Mouse (Mus musculus) 3T3-L1 (cell line): ENCODE results near the gene Ccdc6.
"Not testable (repeated sequence)": the region's sequence is repeated elsewhere in the genome, so short reads cannot be mapped to it uniquely, and the experiment has no call there.

Experiments
- DNase-seq: peaks from one replicate; pipeline ENCODE4 v3.0.0-alpha.2; 2015; ENCODE audit warnings: low read depth, low spot score

Gene Ccdc6

DNA sequence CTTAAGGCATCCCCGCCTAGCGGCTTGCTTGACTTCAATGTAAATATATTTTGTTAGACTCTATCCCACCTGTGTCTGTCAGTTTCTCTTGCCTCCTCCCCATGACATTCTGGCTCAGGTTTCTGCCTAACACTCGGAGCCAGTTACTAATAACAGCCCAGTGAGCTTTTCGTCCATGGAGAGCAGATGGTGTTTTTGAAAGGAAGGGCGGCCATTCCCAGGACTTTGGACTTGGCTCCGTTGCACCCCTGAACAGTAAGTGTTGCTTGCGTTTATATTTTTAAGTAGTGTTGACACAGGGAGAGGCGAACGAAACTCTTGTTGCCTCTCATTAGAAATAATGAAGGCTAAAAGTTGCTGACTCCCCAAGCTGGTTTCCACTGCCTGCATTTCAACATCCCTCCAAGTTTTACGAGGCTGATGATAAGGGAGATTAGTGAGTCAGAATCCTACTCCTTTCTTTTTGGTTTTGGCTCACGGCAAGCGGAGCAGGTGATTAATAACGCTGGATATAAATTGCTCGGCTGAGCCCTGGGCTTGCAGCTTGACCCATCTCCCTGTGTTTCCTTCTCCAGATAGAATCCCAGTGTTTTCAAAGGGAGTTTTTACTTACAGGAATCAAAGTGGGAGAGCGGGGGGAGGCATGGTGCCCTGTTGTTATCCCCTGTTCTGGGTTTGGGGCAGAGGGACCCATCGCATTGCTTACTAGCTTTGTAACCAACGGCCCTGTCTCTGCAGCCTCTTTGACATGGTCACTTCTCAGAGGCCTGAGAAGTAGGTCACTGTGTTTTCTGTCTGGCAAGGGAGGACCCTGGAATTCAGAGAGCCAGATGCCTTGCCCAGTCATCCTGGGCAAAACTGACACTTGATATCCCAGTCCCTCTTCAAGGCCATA is 107.8 kb downstream of the Ccdc6 start, which contains the start of gene Mrln:
Mrln (plus strand) TSS at position 160 of the 895 bp plus-strand sequence.
- DNase-seq = peak; percentile 29

DNA sequence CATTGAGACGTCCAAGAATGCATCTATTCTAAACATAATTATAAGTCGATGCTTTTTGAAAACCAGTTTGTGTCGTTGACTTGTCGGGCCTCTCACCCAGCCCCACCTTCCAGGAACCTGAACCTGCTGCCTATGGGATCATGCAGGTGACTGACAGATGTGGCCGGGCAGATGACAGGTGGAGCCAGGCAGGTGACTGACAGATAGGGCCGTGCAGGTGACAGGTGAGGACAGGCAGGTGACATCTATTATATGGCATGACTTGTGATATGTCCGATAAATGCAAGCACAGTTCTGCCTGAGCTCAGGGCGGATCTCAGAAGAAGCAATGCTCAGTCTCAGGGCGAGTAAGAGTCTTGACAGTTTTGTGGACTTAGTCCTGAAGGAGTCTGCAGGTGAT is 114.4 kb downstream of the Ccdc6 start:
- DNase-seq = no peak

DNA sequence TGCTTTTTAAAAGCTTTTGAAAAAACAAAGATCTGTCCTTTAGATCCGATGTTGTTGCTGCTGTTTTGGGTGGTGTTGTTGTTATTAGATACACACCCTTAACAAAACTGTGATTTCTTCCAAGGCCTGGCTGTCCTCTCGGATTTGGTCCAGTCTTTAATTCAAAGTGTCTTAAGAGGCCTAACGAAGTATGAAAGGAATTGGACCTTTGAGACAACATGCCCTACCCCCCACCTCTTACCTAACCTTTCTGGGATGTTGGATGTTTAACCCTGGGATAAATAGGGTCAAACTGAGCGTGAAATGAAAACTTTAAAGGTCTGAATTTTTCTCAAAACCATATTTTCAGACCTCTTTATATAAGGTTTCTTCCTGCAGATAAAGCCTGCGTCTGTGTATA is 124.0 kb downstream of the Ccdc6 start:
- DNase-seq = no peak

DNA sequence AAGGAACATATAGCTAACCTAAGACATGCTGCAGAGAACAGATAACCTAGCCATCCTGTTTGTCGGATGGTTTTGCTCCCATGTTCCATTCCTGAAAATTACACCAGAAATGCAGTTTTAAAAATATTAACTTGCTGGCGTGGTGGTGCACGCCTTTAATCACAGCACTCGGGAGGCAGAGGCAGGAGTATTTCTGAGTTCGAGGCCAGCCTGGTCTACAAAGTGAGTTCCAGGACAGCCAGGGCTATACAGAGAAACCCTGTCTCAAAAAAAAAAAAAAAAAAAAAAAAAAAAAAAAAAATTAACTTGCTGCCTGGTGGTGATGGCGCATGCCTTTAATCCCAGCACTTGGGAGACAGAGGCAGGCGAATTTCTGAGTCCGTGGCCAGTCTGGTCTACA is 125.3 kb downstream of the Ccdc6 start:
- not testable (repeated sequence) for DNase-seq

DNA sequence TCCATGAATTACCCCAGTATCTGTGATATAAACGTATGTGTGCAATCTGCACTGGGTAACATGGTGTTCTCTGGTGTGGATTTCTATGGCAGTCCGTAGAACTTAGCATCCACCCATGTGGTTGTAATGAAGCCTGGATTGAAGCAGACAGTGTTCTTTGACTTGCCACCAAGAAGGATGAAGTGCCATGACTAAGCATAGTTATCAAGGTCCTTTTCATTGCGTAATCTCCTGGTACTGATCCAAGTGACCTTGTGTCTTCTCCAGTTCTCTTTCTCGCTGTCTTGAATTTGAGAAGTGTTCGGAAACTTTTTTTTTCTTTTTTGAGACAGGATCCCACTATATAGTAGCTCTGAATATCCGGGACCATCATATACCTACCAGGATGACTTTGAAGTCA is 127.7 kb downstream of the Ccdc6 start:
- peak; percentile 10 for DNase-seq

DNA sequence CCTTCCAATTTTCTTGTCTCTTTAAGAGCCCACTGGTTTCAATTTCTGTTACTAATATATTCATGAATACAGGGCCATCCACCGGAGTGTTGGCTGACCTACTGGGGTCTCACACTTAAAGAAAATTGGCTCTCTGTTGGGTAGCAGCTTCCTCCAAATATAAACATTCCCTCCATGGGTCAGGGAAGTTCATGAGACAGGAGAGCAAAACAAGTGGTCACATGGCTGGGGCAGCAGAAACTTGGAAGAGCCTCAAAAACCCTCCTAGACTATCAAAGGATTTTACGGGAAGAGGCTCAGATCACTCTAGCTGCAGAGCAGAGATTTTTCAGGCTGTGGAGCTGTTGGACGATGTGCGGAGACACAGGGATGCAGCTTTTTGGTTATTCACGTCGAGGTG is 128.8 kb downstream of the Ccdc6 start:
- DNase-seq = no peak

DNA sequence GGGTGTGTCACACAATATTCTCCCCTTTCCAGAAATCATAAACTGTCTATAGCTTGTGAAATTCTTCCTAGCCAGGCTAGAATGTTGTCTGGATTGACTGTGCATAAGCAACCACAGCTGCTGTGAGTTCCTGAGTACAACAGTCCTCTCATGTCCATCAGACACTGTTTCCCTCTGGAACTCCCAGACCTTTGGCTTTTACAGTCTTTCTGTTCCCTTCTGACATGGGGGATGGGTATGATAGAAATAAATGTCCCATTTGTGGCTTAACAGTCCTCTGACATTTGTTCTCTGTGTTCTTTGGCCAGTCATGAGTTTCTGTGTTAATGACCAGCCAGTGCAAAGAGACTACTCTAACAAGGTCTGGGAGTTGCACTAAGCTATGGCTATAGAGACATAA is 129.7 kb downstream of the Ccdc6 start:
- no peak for DNase-seq

DNA sequence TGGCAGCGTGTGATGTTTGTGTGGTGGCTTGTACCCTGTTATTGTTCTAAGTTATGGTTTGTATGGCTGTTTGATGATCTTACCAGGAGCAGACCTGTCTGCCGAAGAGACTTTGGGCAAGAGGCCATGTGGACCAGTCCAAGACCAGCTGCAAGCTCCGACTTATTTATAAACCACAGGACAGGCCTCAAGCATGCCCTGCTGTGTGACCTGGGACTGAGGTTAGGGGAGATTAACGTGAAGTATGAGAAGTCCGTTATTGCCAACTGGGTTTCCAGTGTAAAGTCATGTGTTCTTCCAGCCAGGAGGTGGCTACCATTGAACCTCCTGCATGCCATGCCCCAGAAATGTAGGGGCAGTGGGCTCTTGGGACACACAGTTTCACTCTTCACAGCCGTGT is 133.4 kb downstream of the Ccdc6 start:
- no peak for DNase-seq

DNA sequence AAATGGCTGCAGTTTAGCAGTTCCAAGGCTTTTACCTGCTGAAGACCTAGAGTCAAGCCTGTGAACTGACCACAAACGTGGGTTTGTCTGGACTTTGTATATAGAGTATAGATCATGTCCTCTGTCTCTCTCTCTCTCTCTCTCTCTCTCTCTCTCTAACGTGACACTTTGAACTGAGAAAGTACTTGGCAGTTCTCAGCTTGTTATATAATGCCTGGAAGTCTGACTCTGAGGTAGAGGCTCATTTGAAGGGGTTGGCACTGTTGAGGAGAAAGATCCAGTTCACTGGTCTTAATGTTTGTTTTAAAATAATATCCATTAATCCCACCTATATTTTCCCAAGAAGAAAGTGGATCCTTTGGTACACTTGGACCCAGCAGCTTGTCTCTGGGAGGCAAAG is 141.0 kb downstream of the Ccdc6 start:
- no peak for DNase-seq
